Mouse (Mus musculus): ENCODE measurements around the gene Aldh3b3.

The Aldh3b3 gene

DNA sequence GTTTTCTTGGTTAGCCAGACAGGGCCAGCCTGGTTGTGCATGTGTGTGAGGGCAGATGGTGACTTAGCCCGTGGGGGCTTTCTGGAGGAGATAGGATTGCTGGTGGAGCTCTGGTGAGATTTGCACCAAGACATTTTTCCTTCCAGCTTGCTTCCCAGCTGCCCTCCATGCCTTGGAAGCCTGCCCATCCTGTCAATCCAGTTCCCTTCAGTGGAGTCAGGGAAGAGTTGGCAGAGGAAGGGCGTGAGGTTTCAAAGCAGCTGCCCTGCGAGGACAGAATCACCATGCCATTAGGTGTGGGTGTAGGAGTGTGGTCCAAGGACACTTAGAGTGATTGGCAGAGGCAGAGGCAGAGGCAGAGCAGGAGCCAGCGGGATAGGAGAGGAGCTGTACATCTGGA, at the start of gene Aldh3b3:
Gene Aldh3b3 (plus strand): TSS at position 176 of the 400 bp plus-strand sequence.
- in situ Hi-C loops (cut with MboI) = no loop called here

DNA sequence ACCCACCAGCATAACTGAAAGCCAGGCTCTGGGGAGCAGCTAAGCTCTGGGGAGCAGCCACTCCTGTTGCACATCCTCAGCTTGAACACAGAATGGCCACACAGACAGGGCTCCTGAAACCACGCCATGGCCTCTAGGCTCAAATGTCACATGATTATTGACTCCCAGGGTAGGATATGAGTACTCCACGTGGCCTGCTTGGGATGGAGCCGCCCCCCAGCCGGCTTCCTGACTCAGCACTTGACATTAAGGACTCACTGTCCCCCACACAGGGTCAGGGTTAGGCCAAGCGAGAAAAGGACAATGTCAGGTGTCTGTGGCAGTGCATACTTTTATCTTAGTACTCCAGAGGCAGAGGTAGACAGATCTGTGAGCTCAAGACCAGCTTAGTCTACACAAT, 48.2 kb upstream of the Aldh3b3 start:
- in situ Hi-C loops (cut with MboI) = no loop called here

GRCm38 (mm10) chr19:3912337-3913204, 45.9 kb upstream of the Aldh3b3 start, which contains the start of gene Ndufs8:
Ndufs8 (minus strand) TSS chr19:3912774.
- in situ Hi-C loops (cut with MboI) = no loop called here

GRCm38 (mm10) chr19:3913692-3914091, 44.8 kb upstream of the Aldh3b3 start:
- in situ Hi-C loops (cut with MboI) = no loop called here

DNA sequence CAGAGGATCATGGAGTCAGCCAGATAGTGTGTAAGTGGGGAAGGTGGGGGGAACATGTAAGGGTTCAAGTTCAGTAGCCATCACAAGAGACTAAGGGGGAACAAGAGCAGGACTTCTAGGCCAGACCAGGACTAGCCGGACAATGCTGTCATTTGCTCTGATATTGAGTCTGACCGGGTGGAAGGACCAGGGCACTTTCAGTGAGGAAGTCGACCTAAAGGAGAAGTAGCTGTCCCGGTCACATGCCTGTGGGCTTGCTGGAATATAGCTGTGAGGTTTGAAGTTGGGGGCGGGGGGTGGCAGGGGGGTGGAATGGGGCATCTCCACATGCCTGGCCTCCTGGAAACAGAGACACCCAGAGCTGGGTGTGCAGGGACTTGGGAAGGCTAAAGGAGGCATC, 43.9 kb upstream of the Aldh3b3 start:
- in situ Hi-C loops (cut with MboI) = no loop called here

GRCm38 (mm10) chr19:3916727-3917126, 41.7 kb upstream of the Aldh3b3 start:
- in situ Hi-C loops (cut with MboI) = no loop called here

GRCm38 (mm10) chr19:3919928-3920327, 38.5 kb upstream of the Aldh3b3 start:
- in situ Hi-C loops (cut with MboI) = no loop called here

GRCm38 (mm10) chr19:3922661-3923371, 35.6 kb upstream of the Aldh3b3 start:
- in situ Hi-C loops (cut with MboI) = no loop called here

GRCm38 (mm10) chr19:3923586-3923985, 34.9 kb upstream of the Aldh3b3 start:
- in situ Hi-C loops (cut with MboI) = no loop called here

DNA sequence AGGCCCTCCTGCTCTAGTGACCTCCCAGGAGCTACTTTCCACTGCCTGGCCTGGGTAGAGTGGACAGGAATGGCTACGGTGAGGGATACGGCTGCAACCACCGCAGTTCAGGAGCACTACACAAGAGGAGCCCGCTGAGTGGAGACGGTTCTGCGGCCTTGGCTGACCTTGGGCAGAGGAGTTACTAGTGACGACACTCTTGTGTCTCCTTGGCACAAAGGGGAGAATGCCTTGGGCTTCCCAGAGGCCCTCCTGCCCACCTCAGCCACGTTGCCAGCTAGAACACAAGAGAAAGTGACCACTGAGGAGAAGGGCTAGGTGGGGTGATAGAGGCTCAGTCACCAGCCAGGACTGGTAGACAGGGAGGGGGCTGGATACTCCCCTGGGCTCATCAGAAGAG, 34.3 kb upstream of the Aldh3b3 start:
- in situ Hi-C loops (cut with MboI) = no loop called here

DNA sequence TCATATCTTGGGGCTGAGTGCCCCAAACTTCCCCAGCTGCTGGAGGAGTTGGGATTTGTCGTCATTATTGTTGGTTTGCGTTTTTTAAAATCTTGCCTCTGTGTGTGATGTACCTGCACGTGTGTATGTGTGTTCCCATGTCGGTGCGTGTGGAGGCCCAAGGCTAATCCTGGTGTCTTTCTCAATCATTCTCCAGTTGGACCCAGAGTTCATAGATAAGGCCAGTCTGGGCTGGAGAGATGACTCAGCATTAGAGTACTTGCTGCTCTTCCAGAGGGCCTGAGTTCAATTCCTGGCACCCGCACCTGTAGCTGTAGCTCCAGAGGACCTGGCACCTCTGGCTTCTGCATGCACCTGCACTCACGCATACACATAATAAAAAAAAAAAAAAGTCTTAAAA, 33.6 kb upstream of the Aldh3b3 start:
- in situ Hi-C loops (cut with MboI) = no loop called here

DNA sequence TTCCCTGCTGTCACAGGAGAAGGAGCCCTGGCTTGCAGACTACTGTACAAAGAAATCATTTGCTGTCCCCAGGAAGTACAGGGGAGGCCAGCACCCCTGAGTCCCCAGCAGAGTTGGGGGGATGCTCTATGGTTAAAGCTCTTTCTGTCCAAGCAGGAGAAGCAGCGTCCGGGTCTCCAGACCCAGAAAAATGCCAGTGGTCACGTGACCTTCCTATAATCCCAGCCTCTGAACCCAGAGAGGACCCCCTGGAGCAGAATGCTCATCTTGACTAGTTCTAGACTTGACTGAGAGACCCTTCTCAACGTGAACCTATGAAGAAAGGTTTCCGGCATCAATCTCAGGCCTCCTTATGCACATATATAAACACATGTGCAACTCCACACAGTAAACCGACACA, 32.6 kb upstream of the Aldh3b3 start:
- in situ Hi-C loops (cut with MboI) = no loop called here

DNA sequence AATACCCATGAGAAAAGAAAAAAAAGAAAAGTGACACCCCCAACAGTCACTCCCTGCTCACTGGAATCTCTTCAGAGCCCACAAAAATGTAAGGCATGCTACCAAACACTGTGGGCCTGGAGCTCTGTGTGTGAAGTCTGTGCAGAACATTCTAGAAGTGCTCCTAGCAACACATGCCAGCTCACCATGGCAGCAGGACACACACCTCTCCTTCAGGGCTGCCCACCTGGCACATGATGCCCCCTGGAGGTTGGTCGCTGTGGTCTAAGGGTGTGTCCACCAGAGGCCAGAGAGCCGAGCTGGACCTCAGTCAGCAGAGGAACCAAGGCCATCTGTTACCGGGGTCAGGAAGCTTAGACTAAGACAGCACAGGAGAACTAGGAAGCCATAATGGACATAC, 32.2 kb upstream of the Aldh3b3 start:
- in situ Hi-C loops (cut with MboI) = no loop called here

- in situ Hi-C loops (cut with MboI) = no loop called here
Measured at GRCm38 (mm10) chr19:3926685-3927084, 31.8 kb upstream of the Aldh3b3 start.

DNA sequence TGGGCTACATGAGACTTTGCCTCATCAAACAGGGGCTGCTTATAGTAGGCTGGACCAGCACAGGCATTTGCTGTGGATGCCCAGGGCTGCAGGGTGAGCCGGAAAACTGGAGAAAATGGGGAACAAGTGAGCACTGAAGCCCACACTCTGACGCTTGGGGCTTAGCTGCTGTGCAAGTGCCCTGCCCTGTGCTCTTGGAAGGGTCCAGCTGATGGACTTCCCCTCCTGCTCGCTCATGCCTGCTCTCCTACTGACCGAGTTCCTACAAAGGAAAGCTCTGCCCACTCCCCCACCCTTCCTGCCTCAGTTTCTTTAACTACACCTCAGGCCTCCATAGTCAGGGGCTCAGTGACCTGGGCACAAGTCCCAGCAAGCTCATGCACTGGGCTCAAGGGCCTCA, 30.5 kb upstream of the Aldh3b3 start:
- in situ Hi-C loops (cut with MboI) = no loop called here

DNA sequence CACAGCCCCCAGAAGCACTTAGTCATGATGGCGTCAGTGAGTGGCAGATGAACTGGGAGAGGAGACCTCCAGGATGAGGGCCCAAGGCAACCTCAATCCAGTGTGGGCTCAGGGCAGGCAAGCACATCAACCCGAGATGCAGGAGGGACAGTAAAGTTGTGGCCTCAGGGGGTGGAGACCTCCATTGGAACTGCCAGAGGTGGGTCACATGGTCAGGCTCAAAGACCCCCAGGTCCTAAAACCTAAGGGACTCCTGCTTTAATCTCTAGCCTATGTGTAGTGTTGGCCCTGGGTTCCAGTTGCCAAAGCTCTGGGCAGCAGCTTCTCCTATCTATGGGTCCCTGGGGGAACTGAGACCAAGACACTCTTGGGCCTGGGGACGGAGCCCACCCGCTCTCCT, 29.7 kb upstream of the Aldh3b3 start:
- in situ Hi-C loops (cut with MboI) = no loop called here

DNA sequence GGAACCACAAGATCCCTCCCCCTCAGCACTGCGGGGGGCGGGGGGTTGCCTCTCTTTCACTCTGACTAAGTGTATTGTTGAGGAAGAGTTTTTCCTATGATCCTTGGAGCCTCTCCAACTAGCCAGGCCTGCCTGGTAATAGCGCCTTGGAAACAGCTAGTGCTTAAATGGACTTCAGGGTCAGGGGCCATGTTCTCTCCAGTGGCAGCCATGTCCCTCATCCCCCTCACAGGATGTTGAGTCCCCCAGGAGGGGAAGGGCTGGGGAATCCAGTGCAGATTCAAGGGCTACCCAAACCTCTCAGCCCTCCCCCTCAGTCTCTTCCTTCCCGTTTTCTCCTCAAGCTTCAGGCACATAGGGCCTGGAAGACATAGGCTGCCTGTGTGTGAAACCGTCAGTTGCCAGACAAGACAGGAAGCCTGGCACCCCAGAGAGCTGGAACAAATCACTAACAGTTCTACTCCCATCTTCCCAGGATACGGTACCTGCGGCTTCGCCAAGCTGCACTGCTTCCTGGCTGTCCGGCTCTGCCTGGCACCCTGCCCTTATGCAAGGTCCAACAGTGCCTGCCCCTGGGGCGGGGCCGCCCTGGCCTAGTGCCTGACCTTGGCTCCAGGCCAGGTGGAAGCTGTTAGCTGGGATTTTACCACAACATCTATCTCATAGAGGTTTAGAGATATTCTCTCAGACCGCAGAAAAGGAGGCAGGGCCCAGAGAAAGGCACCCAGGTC, 29.1 kb upstream of the Aldh3b3 start, which contains the start of gene Aldh3b1:
Gene Aldh3b1 (minus strand): TSS at position 598 of the 731 bp plus-strand sequence.
- in situ Hi-C loops (cut with MboI) = no loop called here

GRCm38 (mm10) chr19:3930262-3931057, 28.0 kb upstream of the Aldh3b3 start:
- in situ Hi-C loops (cut with MboI) = no loop called here

GRCm38 (mm10) chr19:3931716-3932115, 26.7 kb upstream of the Aldh3b3 start:
- in situ Hi-C loops (cut with MboI) = no loop called here

GRCm38 (mm10) chr19:3935032-3935895, 23.2 kb upstream of the Aldh3b3 start, which contains the start of gene Unc93b1:
Unc93b1 (plus strand) TSS chr19:3935186.
- in situ Hi-C loops (cut with MboI) = no loop called here

All from mature B cell (primary cell).